Mouse (Mus musculus) retina, postnatal 1 day (tissue): Measurements from ENCODE around the gene Cldn34d.

ENCODE experiments used
- DNase-seq: peaks from one replicate; pipeline ENCODE4 v3.0.0-alpha.2; 2012

Gene Cldn34d

GRCm38 (mm10) chrX:76602824-76603223 lies at the start of gene Cldn34d:
Cldn34d (minus strand) TSS chrX:76602924.
- DNase-seq, result no peak

- DNase-seq, result peak; percentile 84
Observed at GRCm38 (mm10) chrX:76598459-76599206, 4.1 kb downstream of the Cldn34d start.
